Mouse (Mus musculus): ENCODE data around the gene Dscam.

GRCm38 (mm10) chr16:97089339-97089738 is 81.2 kb downstream of the Dscam start:
- TF ChIP-seq POLR2AphosphoS2 (IDR thresholded peaks at IDR 0.05; ENCODE audit: insufficient read length, low read depth) (no peak), CEBPB (IDR thresholded peaks at IDR 0.05; ENCODE audit: insufficient read depth, poor library complexity, severe bottlenecking) (no peak), USF1 (IDR thresholded peaks at IDR 0.05; ENCODE audit: low read depth) (no peak), POLR2A (IDR thresholded peaks at IDR 0.05; ENCODE audit: insufficient read length, low read depth) (no peak), MYOG (IDR thresholded peaks at IDR 0.05; ENCODE audit: control insufficient read depth in 1 of 3, insufficient read depth in 1 of 3, insufficient read length in 2 of 3, low read depth in 2 of 3) (no peak)

All from myocyte (in vitro differentiated cells).